Mouse (Mus musculus): ENCODE results near the gene Gm20696.

Gene Gm20696

DNA sequence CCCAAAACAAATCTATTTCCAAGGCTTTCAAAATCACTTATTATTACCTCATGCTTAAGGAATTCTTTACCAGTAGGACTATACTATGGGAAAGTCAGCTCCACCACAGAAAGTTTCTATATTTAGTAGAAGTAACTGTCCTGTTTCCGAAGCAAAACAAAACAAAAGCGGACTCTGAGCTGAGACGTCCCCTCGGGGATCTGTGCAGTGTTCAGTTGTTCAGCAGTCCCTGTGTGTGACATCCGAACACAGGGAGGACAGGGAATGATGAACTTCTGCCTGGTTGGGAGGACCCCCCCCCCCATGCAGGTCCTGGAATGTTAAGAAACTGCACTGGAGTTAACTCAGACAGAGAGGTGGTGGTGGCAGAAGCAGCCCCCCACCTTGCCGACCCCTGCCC is 154.7 kb downstream of the Gm20696 start:
- no peak for DNase-seq

DNA sequence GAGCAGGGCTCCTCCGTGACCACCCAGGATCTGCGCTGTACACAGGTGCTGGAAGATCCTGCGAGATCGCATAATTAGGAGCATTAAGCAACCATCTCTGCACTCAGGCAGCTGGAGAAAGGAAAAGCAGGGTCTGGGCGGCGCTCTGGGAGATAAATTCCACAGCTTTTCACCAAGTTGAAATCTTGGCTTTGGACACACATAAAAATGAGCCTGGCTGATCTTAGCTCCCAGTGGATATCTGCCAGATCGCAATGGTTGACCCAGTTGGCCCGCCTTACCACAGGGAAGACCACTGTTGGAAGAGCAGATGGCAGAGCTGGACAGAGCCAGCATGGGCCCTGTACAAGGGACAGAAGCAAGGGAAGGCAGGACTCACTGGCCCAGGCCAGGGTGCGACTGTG is 157.4 kb downstream of the Gm20696 start:
- DNase-seq, result no peak

DNA sequence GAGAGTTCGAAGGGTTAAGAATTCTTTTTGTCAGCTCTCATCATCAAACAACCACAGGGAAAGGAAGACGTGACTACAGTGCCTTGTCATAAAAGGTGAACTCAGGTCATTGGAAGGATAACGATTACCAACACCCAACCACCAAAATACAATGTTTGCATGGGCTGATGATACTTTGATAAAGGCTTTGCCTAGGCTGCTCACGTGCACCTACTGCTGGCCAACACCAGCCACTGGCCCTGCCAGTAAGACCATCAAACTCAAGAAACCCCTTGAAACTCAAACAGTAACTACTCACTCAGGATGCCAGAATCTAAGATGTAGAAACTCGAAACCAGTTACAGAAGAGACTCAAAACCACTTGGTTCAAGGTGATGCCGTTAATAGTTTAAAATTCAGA is 159.8 kb downstream of the Gm20696 start:
- DNase-seq, result no peak

DNA sequence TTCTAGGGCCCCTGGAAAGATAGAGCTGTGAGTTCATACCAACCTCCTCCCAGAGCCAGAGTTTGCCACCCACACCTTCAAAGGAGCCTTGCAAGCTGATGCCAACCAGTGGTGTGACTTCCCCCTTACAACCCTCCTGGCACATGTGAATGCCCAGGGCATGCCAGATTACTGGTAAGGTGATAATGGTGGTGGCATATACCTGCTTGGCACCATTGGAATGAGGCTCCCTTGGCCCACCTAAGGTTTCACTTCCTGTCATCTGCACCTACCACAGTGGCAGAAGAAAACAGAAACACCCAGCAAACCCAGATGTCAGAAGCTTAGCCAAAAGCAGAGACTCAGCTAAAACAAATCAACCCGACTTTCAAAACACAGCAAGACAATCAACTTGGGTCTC is 162.9 kb downstream of the Gm20696 start:
- DNase-seq, result no peak

DNA sequence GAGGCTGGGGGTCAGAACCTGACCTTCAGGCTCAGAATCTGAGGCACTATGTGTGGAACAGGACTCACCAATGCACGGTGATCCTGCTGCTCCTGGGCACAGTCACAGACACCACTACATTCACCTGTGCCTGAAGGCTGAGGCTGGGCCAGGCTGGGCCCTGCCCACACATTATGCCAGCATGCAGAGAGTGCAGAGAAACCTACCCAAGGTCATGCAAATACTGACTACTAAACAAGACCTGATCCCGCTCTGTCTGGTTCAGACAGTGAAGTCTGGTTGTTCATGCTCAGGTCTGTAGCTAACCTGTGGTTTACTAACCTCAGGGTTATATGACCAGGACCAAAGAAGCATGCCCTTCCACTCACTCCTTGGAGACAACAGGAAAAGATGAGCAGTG is 163.9 kb downstream of the Gm20696 start:
- DNase-seq, result no peak

DNA sequence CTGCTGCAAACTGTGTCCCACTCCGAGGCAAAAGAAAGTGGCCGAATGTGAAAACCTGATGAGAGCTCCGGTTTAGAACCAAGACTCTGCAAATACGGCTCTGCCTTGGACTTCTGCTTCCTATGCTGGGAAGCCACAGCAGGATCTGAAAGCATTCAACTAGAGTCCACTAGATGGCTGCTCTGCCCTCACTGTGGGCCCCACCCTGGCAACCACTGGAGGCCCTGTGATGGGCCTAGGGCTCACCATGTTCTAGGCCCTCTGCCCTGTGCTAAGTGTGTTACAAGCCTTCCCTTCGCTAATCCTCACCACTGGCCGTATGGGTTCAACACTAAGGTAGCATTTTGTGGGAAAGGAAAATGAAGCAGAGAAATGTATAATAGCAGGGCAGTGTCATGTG is 164.3 kb downstream of the Gm20696 start:
- DNase-seq, result no peak

DNA sequence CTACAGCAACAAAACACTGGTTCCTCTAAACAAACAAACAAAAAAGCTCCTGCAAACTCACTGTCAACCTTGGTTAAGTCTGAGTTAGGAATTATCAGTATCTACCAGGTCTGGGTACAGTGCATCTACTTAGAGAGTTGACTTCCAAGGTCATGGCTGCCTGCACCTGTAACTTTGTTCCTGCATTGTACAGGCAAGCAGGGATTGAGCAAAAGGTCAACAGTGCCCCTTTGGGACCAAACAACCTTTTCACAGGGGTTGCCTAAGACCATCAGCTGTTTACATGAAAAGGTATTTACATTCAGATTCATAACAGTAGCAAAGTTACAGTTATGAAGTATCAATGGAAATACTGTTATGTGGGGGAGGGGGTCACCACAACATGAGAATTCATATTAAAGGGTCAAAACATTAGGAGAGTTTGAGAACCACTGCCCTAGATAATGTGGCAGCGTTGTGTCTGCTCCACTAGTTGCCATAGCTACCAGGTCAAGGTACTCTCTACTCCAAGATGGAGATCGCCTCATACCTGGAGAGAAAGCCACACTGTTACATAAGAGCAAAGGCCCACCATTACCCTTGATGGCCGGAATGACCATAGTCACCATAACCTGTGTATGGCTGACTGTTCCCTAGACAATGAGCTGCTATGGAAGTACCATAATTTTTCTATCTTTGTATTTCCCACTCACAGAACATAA is 165.9 kb downstream of the Gm20696 start:
- DNase-seq, result no peak

DNA sequence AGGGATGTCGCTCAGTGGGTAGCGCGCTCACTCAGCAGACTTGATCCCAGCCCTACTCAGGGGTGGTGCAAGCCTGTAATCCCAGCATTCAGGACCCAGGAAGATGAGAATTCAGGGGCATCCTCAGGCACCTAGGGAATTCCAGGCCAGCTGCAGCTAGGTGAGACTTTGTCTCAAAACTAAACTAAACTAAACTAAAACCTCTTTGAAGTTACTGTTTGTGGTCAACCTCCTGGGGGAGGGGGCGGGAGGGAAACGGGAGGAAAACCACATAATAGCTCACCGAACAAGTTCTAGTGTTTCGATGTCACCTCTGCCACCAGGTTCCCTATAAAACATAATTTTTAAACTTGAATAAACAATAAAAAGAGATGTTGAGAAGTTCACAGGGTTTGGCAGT is 168.5 kb downstream of the Gm20696 start:
- no peak for DNase-seq

DNA sequence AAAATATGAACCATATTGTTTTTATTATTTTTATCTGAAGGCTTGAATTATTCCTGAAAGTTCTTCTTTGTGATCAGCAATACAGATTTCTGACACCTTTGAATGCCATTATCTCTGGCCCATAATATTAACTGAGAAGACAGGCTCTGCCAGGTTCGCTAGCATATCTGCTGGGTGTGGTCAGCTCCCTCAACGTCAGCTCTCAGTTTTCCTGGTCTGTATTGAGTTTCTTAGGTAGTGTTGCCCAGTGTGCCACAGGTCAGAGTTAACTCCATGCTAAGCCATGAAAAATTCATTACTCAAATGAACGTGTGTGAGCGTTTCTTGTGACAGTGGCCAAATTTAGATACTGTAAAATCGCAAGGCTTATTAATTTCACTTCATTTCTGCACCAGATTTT is 170.5 kb downstream of the Gm20696 start:
- DNase-seq, result no peak

DNA sequence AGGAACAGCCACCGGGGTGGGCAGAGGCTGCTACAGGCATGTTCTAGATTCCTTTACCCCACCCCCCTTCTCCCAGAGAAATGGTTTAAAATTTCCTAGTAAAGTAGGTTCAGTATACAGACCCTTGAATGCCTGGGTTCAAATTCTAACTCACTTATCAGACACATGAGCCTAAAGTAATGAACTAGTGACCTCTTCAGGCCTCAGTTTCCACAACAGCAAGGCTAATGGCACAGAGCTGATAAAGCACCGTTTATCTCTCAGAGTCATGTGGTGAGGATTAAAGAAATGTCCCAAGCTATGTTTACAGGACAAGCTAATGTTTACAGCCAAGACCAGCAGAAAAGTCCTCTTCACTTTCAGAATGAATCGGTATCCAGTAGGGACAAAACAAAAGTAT is 173.7 kb downstream of the Gm20696 start:
- no peak for DNase-seq

DNA sequence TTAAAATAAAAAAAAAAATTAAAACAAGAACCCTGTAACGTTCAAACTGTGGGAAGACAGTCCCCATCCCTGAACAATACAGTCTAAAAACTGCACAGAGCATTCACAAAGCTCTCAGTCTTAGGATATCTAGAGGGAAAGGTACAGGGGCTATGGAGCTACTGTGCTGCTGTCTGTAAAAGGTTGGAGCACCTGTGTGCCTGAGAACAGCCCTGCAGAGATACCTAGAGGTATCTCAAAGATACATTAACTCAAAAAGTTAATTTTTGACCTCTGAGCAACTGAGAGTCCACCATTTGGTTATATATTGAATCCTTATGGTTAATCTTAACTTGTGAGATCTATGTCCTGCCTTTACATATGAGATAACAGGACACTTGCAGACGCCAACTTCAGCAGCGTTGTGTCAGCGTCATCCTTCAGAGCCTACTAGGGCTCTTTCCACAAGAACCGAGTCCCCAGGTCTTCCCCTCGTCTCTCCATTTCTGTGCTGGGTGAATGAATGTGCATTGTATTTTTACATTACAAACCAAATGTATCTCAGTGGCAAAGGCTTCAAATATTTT is 174.5 kb downstream of the Gm20696 start:
- no peak for DNase-seq

DNA sequence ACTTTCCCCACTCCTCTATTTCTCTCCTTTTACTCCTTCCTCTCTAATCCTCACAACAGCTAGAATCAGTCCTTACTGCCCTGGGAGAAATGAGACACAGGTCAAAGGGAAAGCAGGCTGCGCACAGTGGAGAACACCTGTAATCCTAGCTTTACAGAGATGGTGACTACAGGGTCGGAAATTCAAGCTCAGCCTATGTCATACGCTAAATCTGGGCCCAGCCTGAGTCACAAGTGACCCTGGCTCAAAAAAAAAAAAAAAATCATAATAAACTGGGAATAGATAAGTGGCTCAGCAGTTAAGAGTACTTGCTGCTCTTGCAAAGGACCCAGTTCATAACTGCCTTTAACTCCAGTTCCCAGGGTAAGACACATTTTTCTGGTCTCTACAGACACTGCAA is 175.5 kb downstream of the Gm20696 start:
- no peak for DNase-seq

DNA sequence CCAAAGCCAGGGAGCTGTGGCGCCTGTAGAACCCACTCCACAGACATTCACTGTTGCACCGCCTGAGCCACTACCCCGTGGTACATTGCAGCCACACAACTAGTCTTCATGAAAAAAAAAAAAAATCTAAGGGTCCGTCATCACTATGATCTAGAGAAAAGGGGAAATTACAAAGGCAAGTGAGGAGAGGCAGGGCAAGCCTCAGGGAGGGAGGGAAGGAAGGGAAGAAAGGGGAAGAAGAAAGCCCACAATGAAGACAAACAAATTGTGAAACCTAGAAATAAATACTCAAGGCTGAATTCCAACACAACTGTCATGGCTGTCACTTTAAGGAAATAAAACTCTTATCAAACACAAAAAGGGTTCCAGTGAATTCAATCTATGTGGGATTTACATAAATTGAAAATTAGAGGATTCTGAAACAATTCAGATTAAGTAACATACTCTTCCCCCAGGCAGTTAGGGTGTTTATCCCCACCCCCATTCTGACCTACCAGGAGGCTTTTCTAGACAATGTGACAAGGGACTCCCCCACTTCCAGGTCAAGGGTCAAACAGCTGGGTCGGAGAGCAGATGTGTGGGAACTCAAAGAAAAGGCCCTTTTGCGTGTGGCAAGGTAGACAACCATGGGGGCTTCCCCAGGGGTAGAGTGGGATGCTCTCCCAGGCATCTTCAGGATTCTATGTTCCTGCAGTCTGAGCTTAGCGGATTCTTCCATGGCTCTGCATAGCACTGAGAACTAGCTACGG is 176.5 kb downstream of the Gm20696 start:
- no peak for DNase-seq

DNA sequence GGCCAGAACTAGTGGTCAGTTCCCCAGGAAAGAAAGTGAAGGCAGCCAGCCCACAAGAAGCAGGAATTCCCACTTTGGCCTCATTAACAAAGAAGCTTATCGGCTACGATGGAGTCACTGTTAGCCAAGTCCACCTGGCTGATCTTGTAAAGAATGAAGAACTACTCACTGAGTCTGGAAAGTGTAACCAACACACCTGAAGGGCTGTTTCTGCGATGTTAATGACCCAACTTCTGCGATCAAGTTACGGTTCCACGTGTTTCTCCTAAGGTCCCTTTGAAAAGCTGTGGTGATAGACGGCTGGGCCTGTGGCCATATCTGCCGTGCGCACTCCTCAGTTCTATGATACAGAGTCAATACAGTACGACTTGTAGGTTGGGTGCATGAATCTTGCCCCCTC is 177.2 kb downstream of the Gm20696 start:
- DNase-seq, result no peak

DNA sequence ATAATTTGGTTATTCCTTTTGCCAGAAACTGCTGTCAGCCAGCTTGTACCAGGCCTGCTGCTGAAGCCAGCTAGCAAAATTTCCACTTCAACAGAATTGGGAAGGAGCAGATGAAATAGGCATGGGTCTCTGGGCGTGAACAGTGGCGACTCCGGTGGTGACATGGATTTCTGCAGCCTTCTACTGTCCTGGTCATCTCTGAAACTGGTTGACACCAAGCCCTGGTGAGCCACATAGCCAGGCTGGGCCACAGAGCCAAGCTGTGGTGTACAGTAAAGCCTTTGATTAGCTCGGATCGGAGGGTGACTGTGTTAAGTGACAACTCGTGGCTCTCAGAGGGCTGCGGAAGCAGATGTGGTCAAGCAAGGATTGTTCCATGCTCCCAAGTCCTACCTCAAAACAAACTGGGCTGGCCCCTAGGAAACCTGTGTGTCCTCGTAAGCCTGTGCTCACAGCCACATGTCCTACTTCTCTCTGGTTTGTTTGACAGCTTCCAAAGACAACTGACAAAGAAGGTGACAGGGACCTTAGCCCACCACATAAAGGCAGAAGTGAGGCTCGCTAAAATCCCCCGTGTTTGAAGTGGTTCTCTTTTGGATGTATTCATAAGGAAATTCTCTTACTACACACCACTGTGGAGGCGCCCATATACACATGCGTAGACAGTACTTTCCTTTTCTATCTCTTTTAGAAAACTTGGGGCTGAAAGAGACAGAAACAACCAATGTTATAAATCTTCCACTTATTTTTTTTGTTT is 180.5 kb downstream of the Gm20696 start:
- no peak for DNase-seq

DNA sequence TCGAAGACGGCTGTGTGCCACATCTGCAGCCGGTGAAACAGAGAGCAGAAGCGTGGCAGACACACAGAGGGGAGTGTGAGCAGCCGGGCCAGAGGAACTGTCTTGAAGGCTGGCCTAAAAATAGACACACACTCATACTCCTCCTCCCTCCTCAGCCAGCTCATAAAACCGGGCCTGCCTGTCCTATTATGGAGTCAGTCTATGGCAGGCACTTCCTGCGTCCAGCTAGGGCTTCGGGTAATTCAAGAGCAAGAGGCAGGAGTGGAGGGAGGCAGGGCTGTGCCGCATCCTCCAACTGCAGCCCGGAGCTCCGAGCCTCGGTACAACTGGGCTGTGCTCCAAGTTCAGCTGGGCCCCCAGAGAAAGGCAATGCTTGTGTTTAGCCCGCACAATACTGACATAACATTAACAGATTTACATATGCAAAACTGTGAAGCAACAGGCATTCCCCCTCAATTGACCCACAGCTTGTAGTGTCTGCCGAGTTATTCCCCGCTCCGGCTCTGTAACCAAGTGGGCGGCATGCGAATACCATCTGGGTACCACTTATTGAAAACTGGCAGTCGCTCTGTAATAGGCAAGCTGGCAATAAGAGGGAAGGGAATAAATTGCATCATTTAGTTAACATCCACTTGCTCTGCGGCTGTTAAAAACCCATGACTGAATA is 181.2 kb downstream of the Gm20696 start:
- DNase-seq, result peak; percentile 93

DNA sequence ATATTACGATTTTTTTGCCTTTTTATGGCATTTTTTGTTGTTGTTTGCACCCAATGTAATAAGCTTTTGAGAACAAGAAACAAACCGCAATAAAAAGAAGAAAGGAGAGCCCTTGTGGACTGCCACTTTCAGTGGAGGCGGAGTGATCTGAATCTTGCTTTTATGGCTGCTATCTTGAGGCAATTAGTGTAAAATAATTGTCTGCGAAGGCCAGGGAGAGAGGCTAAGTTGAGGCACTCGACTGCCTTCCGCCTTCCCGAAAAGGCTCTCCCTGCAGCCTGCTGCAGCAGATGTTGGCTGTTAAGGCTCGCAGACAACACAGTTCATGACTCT is 181.7 kb downstream of the Gm20696 start:
- DNase-seq, result no peak

DNA sequence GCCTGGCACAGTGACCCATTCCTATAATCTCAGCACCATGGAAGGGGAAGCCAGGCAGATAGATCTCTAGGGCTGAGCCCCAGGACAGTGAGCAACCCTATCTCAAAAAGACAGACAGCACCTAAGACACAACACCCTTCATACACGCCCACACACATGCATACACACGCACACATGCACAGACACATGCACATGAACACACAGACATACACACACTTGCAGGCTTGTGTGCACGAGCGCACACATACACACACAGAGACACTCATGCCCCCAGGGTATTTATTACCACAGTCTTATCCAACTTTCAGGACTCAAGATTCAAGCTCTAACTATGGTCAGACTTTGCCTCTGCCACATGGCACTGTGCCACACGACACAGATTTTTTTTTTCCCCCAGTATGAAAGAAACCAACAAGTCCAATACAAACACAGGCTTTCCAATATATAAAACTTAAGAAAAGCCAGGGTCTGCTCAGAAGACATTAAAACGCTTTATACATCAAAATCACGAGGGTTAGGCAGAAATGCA is 182.3 kb downstream of the Gm20696 start:
- DNase-seq, result no peak

DNA sequence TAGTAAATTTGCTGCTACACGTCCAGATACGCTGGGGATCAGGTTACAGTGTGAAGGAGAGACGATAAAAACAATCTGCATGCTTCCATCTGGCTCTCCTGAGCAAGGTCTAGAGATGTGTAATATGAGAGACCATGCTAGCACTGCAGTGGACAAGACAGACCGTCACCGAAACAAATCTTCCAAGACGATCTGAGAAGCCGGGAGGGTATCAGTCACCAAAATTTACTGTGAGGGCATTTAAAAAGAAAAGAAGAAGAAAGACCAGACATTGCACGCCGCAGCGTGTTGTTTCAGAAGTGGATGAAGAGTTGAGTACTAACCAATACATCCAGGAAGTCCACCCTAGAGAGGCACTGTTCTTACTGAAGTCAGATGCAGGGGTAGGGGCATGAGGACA is 183.0 kb downstream of the Gm20696 start:
- DNase-seq, result no peak

DNA sequence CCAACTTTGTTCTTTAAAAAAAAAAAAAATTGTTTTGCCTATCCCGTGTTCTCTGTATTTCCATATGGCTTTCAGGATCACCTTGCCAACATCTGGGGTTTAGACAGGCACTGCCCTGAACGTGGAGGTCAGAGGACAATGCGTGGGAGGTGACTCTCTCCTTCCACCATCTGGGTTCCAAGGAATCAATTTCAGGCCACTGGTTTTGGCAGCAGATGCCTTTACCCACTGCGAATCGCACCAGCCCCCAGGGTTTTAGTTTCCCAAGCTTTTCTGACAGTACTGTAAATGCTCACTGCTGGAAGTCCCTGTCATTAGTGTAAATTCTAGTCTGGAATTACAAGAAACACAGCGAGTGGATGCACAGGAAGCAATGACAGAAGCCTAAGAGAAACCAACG is 185.0 kb downstream of the Gm20696 start:
- no peak for DNase-seq

DNA sequence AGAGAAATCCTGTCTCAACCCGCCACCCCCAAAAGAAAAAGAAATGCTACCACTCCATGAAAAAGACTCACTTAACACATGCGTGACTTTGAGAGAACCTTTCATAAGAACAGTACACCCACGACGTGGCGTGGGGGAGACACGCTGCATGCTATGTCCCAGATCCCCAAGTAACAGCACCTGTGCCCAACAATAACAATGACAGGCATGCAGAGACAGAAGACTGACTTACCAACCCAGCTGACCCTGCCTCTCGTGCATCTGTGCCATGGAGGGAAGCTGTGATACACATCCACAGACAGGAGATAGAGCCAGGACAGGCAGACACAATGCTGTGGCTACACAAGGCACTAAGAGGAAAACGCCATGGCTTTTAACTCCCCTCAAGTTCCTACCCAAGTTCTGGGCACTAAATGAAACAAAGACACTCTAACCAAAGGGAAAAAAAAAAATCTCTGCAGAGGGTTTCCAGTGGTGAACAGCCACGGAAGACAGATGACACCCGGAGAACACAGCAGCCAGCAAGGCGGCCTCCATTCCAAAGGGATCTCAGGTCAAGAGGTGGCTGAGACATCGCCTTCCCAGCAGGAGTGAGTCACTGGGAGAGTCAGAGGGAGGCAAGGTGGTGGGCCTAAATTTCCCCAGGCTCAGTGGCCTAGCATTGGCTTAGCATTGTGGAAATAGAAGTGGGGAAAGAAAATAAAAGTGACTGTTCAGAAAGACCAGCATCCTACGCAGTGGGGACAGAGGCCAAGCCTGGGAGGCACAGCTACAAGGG is 187.5 kb downstream of the Gm20696 start:
- no peak for DNase-seq

DNA sequence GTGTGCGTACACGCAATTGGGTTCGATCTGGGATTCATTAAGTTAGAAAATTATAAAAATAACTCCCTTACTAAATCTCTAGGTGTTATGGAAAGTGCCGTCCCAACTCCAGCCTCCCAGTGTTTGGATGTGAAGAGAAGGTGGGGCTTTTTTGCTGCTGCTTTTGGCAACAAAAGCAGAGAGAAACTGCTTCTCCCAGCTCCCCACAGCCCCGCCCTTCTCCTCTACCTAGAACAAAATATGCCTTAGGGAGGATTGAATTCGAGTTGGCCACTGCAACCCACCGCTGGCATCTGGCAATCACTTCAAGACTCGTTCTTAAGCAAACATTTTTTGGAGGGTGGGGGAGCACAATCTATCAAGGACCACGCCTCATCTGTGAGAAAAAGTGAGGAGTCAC is 191.6 kb downstream of the Gm20696 start:
- DNase-seq, result no peak
